Mouse (Mus musculus) heart, postnatal 0 days (tissue): ENCODE data around the gene Clns1a.

Experiments used
- CTCF ChIP-seq: IDR thresholded peaks from 2 replicates; pipeline ENCODE4 v1.5.1; 2016; ENCODE audit warnings: antibody characterized with exemption, control low read depth, low read depth
- EP300 ChIP-seq: IDR thresholded peaks from 2 replicates; pipeline ENCODE4 v1.6.1; 2016; ENCODE audit warnings: antibody characterized with exemption, low read depth

- TF ChIP-seq CTCF (no peak), EP300 (no peak)
Observed at GRCm38 (mm10) chr7:97749207-97750190, 53.1 kb downstream of the Clns1a start.
